Comparison of ENCODE assay signal across 28 mouse cellular contexts in genomic region chr6:84305093-84305492, GRCm38 (mm10).
DNase-seq lines count a peak whose midpoint lies in the region; ATAC-seq and TF ChIP-seq lines count a peak whose summit lies in the region.
"Had no signal": no experiment of that assay in that cellular context is flagged by ENCODE, and none has a peak within 500 bp of the region (broad histone marks: within the 10 kb centered on the region; RNA-seq: fewer than 3 reads in every experiment).

No protein-coding gene starts in this region.

- H3K4me2 ChIP-seq in kidney, embryonic 15.5 days, result no peak overlapping the region
- H3K4me2 ChIP-seq: embryonic facial prominence, embryonic 15.5 days; forebrain, embryonic 12.5 days; hindbrain, embryonic 14.5 days; limb, embryonic 13.5 days; liver, embryonic 11.5 days; lung, embryonic 15.5 days had no signal

- 0 out of 2 replicates have a peak, but pooled peaks have one; percentile 51 for ATAC-seq in cerebellum, adult (ENCODE audit: insufficient number of reproducible peaks, low FRiP score, low TSS enrichment)
- no peak for ATAC-seq in kidney, embryonic 15.5 days (replicated peaks; ENCODE audit: low FRiP score)
- ATAC-seq: forebrain, postnatal 0 days; intestine, postnatal 0 days; midbrain, embryonic 16.5 days had no signal

- no peak overlapping the region for H3K9ac ChIP-seq in kidney, embryonic 15.5 days
- H3K9ac ChIP-seq: embryonic facial prominence, embryonic 15.5 days; forebrain, embryonic 12.5 days; forebrain, postnatal 0 days; hindbrain, embryonic 14.5 days; limb, embryonic 13.5 days; lung, embryonic 15.5 days had no signal

- no peak overlapping the region for H3K4me3 ChIP-seq in gastrocnemius, adult 2 months
- no peak overlapping the region for H3K4me3 ChIP-seq in kidney, embryonic 15.5 days (replicated peaks)
- H3K4me3 ChIP-seq: embryonic facial prominence, embryonic 10.5 days; embryonic facial prominence, embryonic 15.5 days; forebrain, embryonic 12.5 days; layer of hippocampus, adult 2 months; limb, embryonic 13.5 days; lung, embryonic 15.5 days; midbrain, embryonic 10.5 days had no signal

- 85% methylated on average over 3 of the region's 3 CpGs for WGBS in kidney, embryonic 15.5 days

- intact Hi-C loops in gastrocnemius, adult 2 months (cut with DNase I), result loop anchor here (5.0 kb wide), 1 partner anchor 33 kb away; no protein-coding TSS in a partner anchor
- intact Hi-C loops in gastrocnemius, postnatal 36 days (cut with DNase I), result loop anchor here (5.0 kb wide), 1 partner anchor 43 kb away; no protein-coding TSS in a partner anchor
- intact Hi-C loops in heart, postnatal 36 days (cut with DNase I), result no loop called here

- peak overlapping the region; percentile 70 for H3K27ac ChIP-seq in gastrocnemius, adult 2 months
- no peak overlapping the region for H3K27ac ChIP-seq in kidney, embryonic 15.5 days
- H3K27ac ChIP-seq: embryonic facial prominence, embryonic 10.5 days; embryonic facial prominence, embryonic 15.5 days; forebrain, embryonic 12.5 days; hindbrain, embryonic 14.5 days; layer of hippocampus, adult 2 months; limb, embryonic 13.5 days; lung, embryonic 15.5 days; midbrain, embryonic 10.5 days had no signal

- no peak for TF ChIP-seq CTCF in gastrocnemius, adult 2 months (IDR thresholded peaks at IDR 0.05)

- no peaks in the 10 kb centered on the region for H3K4me1 ChIP-seq in kidney, embryonic 15.5 days
- H3K4me1 ChIP-seq: forebrain, embryonic 12.5 days; lung, embryonic 15.5 days; midbrain, embryonic 10.5 days had no signal

- no peaks in the 10 kb centered on the region for H3K36me3 ChIP-seq in kidney, embryonic 15.5 days
- H3K36me3 ChIP-seq: embryonic facial prominence, embryonic 10.5 days; embryonic facial prominence, embryonic 15.5 days; forebrain, embryonic 12.5 days; G1E; limb, embryonic 13.5 days; lung, embryonic 15.5 days; midbrain, embryonic 10.5 days had no signal

- H3K9me3 ChIP-seq in kidney, embryonic 15.5 days (replicated peaks), result no peaks in the 10 kb centered on the region
- H3K9me3 ChIP-seq: embryonic facial prominence, embryonic 10.5 days; embryonic facial prominence, embryonic 15.5 days; forebrain, embryonic 12.5 days; G1E; limb, embryonic 13.5 days; lung, embryonic 15.5 days; midbrain, embryonic 10.5 days had no signal

- peaks cover 37% of the 10 kb centered on the region for H3K27me3 ChIP-seq in kidney, embryonic 15.5 days
- H3K27me3 ChIP-seq: embryonic facial prominence, embryonic 15.5 days; forebrain, embryonic 12.5 days; lung, embryonic 15.5 days had no signal

- no peak for DNase-seq in cerebellum, adult 8-10 months
- DNase-seq in gastrocnemius, adult 2 months, result peak; percentile 59
- DNase-seq in gastrocnemius, postnatal 36 days, result no peak
- DNase-seq in heart, adult 9 months (ENCODE audit: low spot score in 2 of 2), result peak; percentile 41 to 51
- no peak for DNase-seq in heart, postnatal 36 days
- peak; percentile 3 for DNase-seq in telencephalon, adult 2 months (ENCODE audit: low read depth, low spot score)
- DNase-seq: adrenal gland, postnatal 10 days; cerebellum, adult 9-11 months; forebrain, postnatal 0 days; kidney, postnatal 36 days; right cerebral cortex, postnatal 25 days; spleen, adult 18-20 months; thymus, adult 18-20 months; thymus, postnatal 25 days had no signal

Comparison
In these comparisons a context has a peak if more than half of its experiments do, and no peak if none do; other contexts are left out.
1. DNase-seq: peak in gastrocnemius, adult 2 months (single experiment), heart, adult 9 months (2 of 2) and telencephalon, adult 2 months (single experiment); none in cerebellum, adult 8-10 months (single experiment), gastrocnemius, postnatal 36 days (0 of 2) and heart, postnatal 36 days (0 of 2).